Mouse (Mus musculus) kidney, embryonic 16.5 days (tissue): Measurements from ENCODE around the gene Asap3. TPM values are rescaled to one million over a fixed set of nuclear protein-coding genes. Genes with fewer than 3 reads are reported as not detected.

Experiments used
- ATAC-seq: fragments of 200-750 bp; cut with Nextera tagmentation; 2 replicates; pipeline ENCODE4 v1.8.0; 2017; ENCODE audit warnings: moderate TSS enrichment; ENCODE audit not compliant: low FRiP score, low TSS enrichment
- H3K27ac ChIP-seq: fragments of 300-500 bp; sonication (generic); 2 replicates; pipeline ENCODE4 v1.5.1; 2014; ENCODE audit warnings: low read length
- H3K27me3 ChIP-seq: fragments of 300-500 bp; sonication (generic); 2 replicates; pipeline ENCODE4 v1.6.1; 2014; ENCODE audit warnings: low read length, control low read depth, mixed read lengths; ENCODE audit not compliant: insufficient read depth
- H3K36me3 ChIP-seq: fragments of 300-500 bp; sonication (generic); 2 replicates; pipeline ENCODE4 v1.6.1; 2014; ENCODE audit warnings: low read length, control low read depth, mixed read lengths; ENCODE audit not compliant: insufficient read depth
- H3K4me1 ChIP-seq: fragments of 300-500 bp; sonication (generic); 2 replicates; pipeline ENCODE4 v1.6.1; 2014; ENCODE audit warnings: low read length, control low read depth, mixed read lengths; ENCODE audit not compliant: insufficient read depth
- H3K4me2 ChIP-seq: fragments of 300-500 bp; sonication (generic); replicated peaks from 2 replicates; pipeline ENCODE4 v1.6.1; 2014; ENCODE audit warnings: low read depth, low read length
- H3K4me3 ChIP-seq: fragments of 300-500 bp; sonication (generic); 2 replicates; pipeline ENCODE4 v1.5.1; 2014; ENCODE audit warnings: mild to moderate bottlenecking, low read length
- H3K9ac ChIP-seq: fragments of 300-500 bp; sonication (generic); replicated peaks from 2 replicates; pipeline ENCODE4 v1.6.1; 2014; ENCODE audit warnings: low read length
- H3K9me3 ChIP-seq: fragments of 300-500 bp; sonication (generic); 2 replicates; pipeline ENCODE4 v1.6.1; 2016; ENCODE audit warnings: low read length, control low read depth
- WGBS: fragments of 180-500 bp; shearing (Covaris S2); extraction: QIAGEN DNeasy Blood & Tissue Kit; methylation state at CpG from one replicate; pipeline ENCODE4 v1.1.7; 2014; 5-methylcytosine and 5-hydroxymethylcytosine counted together
- polyA plus RNA-seq: library from polyadenylated mRNA; unstranded; fragments of >200 nt; fragmentation: Nextera tagmentation; extraction: Ambion mirVana; gene quantifications from 2 replicates; pipeline ENCODE4 v1.2.1, GENCODE M21; 2015

Gene Asap3
- polyA plus RNA-seq, 1 experiment from 2014 or later = 5.8 TPM

DNA sequence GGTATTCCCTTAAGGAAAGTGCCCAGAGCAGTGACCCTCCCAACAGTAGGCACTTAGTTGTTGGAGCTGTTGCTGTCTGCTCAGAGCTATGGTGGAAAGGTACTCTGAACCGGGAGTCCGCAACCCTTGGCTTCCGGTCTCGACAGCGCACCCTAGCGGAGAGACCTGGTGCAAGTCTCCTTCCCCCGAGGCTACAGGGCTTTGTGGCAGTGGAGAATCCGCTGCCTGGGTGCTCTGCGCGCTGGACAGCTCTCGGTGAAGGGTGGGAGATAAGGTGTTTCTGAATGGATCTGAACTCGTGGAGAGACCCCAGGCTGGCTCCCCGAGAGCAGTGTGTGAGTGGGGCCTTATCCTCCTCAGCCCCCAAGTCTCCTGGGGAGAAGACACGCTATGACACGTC is 26.2 kb upstream of the Asap3 start:
- 8% methylated on average over 15 of the region's 15 CpGs for WGBS
- peak; percentile 43 for ATAC-seq
- Histone ChIP-seq H3K4me1 (peaks cover 44% of the 10 kb centered on the region), H3K27me3 (no peaks in the 10 kb centered on the region), H3K27ac (peak overlapping the region; percentile 43), H3K4me3 (peak overlapping the region; percentile 37), H3K9me3 (no peaks in the 10 kb centered on the region), H3K4me2 (peak overlapping the region; percentile 54), H3K36me3 (0 out of 2 replicates have a peak, but pooled peaks cover 4% of the 10 kb centered on the region), H3K9ac (peak overlapping the region; percentile 45)

DNA sequence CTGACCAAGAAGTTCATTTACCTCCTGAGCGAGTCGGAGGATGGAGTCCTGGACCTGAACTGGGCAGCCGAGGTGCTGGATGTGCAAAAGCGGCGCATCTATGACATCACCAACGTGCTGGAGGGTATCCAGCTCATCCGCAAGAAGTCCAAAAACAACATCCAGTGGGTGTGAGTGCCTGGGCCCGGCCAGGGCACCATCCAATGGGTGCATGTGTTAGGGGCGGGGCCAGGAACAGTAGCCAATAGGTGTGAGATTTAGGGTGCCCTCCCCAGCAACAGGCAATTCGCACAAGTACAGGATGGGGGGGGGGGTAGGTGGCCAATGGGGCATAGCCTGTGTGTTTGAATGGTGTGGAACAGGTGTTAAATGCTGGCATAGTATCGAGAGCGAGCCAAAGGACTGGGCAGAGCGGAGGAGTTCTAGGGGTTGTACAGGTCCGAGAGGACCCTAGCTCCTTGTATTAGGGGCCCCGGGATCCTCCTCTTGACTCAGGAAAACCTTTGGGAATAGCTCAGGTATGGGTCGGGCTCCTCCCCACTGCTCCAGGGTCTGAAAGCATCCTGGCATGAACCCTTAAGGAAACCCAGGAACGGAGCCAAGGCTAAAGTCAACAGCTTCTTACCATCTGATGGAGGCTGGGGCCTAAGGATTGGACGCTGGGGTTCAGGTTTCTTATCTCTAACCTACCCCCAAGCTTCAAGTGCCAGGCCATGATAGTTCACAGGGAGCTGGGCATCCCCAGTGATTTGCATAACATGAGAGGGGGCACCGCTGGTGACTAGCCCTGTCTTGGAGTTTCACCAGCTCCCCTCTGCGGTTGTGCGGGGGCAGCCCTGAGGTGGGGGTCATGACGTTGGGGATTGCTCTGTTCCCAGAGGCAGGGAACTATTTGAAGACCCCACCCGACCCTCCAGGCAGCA is 25.5 kb upstream of the Asap3 start:
- Histone ChIP-seq H3K9ac (peak overlapping the region; percentile 45), H3K9me3 (no peaks in the 10 kb centered on the region), H3K4me1 (peaks cover 48% of the 10 kb centered on the region), H3K4me3 (peak overlapping the region; percentile 37), H3K27me3 (no peaks in the 10 kb centered on the region), H3K27ac (peak overlapping the region; percentile 43), H3K4me2 (peak overlapping the region; percentile 54), H3K36me3 (0 out of 2 replicates have a peak, but pooled peaks cover 4% of the 10 kb centered on the region)
- peak; percentile 89 for ATAC-seq
- WGBS = 18% methylated on average over 23 of the region's 23 CpGs

DNA sequence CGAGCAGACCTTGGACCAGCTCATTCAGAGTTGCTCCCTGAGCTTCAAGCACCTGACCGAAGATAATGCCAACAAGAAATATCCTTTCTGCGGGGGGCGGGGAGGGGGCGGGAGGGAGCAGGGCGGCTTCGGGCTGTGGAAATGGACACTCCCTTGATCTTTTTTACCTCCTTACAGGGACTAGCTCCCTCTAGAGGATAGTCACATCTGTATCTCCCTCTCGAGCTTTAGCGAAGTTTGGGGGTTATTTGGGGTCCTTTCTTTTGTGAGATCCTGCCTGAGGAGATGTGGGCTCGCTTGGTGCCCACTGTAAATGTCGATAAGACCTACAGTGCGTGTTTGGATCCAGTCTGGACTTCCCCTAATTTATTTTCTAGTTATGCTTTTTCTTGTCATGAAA is 24.8 kb upstream of the Asap3 start:
- WGBS = 30% methylated on average over 12 of the region's 12 CpGs
- Histone ChIP-seq H3K36me3 (0 out of 2 replicates have a peak, but pooled peaks cover 4% of the 10 kb centered on the region), H3K27me3 (no peaks in the 10 kb centered on the region), H3K9me3 (no peaks in the 10 kb centered on the region), H3K9ac (peak overlapping the region; percentile 33; the same call in 1 of the 2 replicates), H3K4me3 (no peak overlapping the region), H3K4me1 (peaks cover 48% of the 10 kb centered on the region), H3K4me2 (peak overlapping the region; percentile 54), H3K27ac (peak overlapping the region; percentile 41)
- ATAC-seq = no peak

DNA sequence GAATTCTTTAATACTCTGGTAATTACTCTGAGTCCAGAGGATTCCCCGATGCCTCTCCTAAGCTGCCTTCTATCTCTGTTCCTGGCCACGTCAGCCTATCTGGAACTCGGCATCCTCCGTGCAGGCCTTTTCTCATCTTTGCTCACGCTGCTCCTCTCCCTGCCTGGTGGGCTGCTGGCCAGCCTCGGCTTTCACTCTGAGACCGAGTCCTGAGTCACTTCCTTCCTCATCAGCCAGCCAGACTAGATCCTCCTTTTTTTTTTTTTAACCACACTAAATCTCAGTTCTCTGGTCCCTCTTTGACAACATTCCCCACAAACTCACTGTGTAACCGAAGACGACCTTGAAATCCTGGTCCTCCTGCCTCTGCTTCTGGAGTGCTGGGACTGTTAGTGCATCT is 20.8 kb upstream of the Asap3 start:
- ATAC-seq = no peak
- H3K4me3 ChIP-seq = no peak overlapping the region
- 55% methylated on average over 9 of the region's 9 CpGs for WGBS
- H3K27me3 ChIP-seq = no peaks in the 10 kb centered on the region
- no peaks in the 10 kb centered on the region for H3K9me3 ChIP-seq
- H3K27ac ChIP-seq = no peak overlapping the region
- H3K4me1 ChIP-seq = peaks cover 16% of the 10 kb centered on the region
- H3K9ac ChIP-seq = no peak overlapping the region
- H3K36me3 ChIP-seq = peaks cover 9% of the 10 kb centered on the region; the same call in 1 of the 2 replicates
- H3K4me2 ChIP-seq = no peak overlapping the region

DNA sequence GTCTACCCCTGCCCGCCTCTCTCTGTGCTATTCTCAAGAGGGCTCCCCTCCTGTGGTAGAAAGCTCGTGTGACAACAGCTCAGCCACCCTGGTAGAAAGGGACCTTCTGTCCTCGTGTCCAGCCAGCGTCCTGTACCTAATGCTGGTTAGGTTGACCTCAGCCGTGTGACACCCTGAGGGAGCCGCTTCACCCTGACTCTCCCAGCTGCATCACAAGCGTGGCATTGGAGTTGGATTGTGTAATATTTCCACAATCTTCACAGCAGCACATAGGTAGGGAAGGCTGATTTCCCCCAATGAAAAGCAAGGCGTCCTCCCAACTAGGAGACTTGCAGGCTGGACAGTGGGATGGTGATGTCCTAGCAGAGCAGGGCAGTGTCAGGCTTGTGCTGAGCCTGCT is 19.9 kb upstream of the Asap3 start:
- Histone ChIP-seq H3K4me2 (no peak overlapping the region), H3K9me3 (no peaks in the 10 kb centered on the region), H3K27ac (no peak overlapping the region; the same call in 1 of the 2 replicates), H3K9ac (no peak overlapping the region), H3K4me3 (no peak overlapping the region), H3K36me3 (peaks cover 9% of the 10 kb centered on the region; the same call in 1 of the 2 replicates), H3K27me3 (no peaks in the 10 kb centered on the region), H3K4me1 (peaks cover 7% of the 10 kb centered on the region)
- 82% methylated on average over 8 of the region's 8 CpGs for WGBS
- ATAC-seq = no peak

DNA sequence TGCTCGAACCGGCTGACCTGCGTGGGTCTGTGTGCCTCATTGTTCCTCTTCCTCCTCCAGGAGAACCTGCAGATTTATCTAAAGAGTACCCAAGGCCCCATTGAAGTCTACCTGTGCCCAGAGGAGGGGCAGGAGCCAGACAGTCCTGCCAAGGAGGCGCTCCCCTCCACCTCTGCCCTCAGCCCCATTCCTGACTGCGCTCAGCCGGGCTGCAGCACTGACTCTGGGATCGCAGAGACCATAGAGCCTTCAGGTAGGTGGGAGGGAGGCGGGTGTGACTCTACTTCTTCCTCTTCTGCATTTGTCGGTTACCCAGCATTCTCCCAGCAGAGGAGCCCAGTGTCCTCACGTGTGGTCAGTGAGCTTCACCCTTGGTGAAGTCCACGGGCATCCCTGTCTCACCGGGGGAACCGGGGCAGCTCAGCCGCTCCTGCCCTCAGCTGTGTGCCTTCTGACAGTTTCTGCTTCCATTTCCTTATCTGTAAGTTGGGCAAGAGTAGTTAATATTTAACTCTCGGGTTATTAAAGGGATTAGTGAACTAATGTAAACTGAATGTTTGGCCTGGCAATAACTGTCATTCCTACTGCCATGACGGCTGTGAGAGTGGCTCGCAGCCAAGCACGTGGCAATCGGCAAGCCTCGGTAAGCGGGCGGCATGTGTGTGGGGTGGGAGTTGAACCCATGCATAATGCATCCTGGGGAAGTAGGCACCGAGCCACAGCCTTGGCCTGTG is 19.3 kb upstream of the Asap3 start:
- Histone ChIP-seq H3K36me3 (peaks cover 9% of the 10 kb centered on the region; the same call in 1 of the 2 replicates), H3K4me1 (peaks cover 4% of the 10 kb centered on the region), H3K27me3 (no peaks in the 10 kb centered on the region), H3K27ac (peak overlapping the region; percentile 5; the same call in 1 of the 2 replicates), H3K9ac (no peak overlapping the region), H3K4me3 (no peak overlapping the region), H3K4me2 (no peak overlapping the region), H3K9me3 (no peaks in the 10 kb centered on the region)
- WGBS = 72% methylated on average over 23 of the region's 23 CpGs
- peak; percentile 46; the same call in 1 of the 2 replicates for ATAC-seq

DNA sequence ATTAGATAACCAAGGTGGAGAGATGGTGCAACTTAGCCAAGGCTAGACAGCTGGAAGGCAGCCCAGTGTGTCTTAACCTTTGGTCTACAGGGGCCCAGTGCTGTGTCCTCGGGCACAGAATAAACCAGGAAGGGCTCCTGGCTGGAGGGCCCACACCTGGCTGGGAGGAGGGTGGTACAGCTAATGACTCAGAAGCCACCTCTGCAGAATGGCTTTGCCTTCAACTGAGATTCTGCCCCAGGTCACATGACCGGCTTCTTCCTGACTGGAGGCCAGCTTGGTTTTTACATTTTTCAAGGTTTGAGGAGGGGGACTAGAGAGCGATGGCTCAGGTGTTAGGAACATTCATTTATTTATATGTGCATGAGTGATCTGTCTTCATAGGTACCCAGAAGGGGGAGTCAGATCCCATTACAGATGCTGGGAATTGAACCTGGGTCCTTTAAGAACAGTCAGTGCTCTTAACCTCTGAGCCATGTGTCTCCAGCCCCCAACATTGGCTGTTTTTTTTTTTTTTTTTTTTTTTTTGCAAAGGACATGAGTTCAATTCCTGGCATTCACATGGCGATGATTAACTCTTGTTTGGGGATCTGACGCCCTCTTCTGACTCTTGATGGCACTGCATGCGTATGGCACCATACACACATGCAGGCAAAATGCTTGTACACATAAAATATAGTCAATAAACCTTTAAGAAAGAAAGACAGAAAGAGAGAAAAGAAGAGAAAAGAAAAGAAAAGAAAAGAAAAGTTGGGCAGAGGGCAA is 17.0 kb upstream of the Asap3 start:
- peaks cover 12% of the 10 kb centered on the region for H3K36me3 ChIP-seq
- no peak for ATAC-seq

DNA sequence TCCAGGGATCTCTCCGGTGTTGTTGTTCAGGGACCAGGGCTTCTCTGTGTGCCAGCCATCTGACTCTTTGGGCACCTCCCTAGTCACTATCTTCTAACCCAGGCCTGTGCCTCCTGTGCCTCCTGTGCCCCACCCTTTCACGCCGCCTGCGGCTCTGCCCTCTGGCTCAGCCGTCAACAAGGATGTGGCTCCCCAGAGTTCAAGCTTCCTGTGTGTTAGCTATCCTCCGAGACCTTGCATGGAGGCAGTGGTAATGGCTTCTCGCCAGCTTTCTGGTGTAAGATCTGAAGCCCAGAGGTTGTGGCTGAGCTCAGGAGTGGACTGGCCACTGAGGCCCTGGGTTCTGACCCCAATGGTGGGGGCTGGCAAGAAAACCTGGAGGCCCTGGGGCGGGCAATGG is 16.3 kb upstream of the Asap3 start:
- 76% methylated on average over 8 of the region's 8 CpGs for WGBS
- H3K27me3 ChIP-seq = no peaks in the 10 kb centered on the region
- no peak for ATAC-seq

More for the DNA sequence above, 17.0 kb upstream of the Asap3 start:
- 85% methylated on average over 6 of the region's 6 CpGs for WGBS
- H3K4me2 ChIP-seq = no peak overlapping the region
- no peak overlapping the region for H3K9ac ChIP-seq
- peaks cover 4% of the 10 kb centered on the region for H3K4me1 ChIP-seq
- H3K4me3 ChIP-seq = no peak overlapping the region
- H3K27me3 ChIP-seq = no peaks in the 10 kb centered on the region
- no peaks in the 10 kb centered on the region for H3K9me3 ChIP-seq
- no peak overlapping the region for H3K27ac ChIP-seq

DNA sequence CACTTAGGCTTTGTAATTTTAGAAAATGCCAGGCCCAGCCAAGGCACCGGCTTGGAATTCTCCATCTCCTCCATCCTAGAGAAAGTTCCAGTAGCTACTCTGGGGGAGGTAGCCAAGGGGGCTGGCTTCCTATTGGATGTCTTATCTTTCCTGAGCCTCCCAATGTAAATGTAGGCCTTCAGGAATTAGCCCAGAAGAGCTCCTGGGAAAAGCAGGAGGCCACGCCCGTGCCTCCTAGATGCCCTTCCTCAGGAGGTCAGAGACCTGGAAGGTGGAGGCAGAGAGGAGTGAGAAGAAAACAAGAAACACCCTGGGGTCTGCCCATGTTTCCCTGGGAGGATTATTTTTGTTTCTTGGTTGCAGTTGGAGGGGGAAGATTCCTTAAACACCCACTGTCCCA is 12.6 kb upstream of the Asap3 start:
- Histone ChIP-seq H3K9ac (no peak overlapping the region), H3K4me2 (no peak overlapping the region), H3K27ac (no peak overlapping the region), H3K4me1 (no peaks in the 10 kb centered on the region), H3K4me3 (no peak overlapping the region), H3K9me3 (no peaks in the 10 kb centered on the region), H3K36me3 (peaks cover 10% of the 10 kb centered on the region), H3K27me3 (no peaks in the 10 kb centered on the region)
- WGBS = 72% methylated on average over 3 of the region's 3 CpGs
- no peak for ATAC-seq

More for the DNA sequence above, 16.3 kb upstream of the Asap3 start:
- Histone ChIP-seq H3K27ac (no peak overlapping the region), H3K9ac (no peak overlapping the region), H3K4me1 (peaks cover 4% of the 10 kb centered on the region), H3K36me3 (peaks cover 12% of the 10 kb centered on the region), H3K9me3 (no peaks in the 10 kb centered on the region), H3K4me3 (no peak overlapping the region), H3K4me2 (no peak overlapping the region)
